Mouse (Mus musculus) cortical plate, adult 2 months (tissue): Measurements from ENCODE around the gene Rad51b. TPM values are rescaled to one million over a fixed set of nuclear protein-coding genes. Genes with fewer than 3 reads are reported as not detected.

ENCODE experiments used
- H3K27ac ChIP-seq: fragments of 200-500 bp; 2 replicates; pipeline ENCODE4 v1.5.1; 2012; ENCODE audit warnings: low read length, control low read depth, inconsistent platforms; ENCODE audit not compliant: insufficient read depth
- H3K4me1 ChIP-seq: fragments of 200-500 bp; 2 replicates; pipeline ENCODE4 v1.6.1; 2011; ENCODE audit warnings: low read length; ENCODE audit not compliant: control insufficient read depth, insufficient read depth
- H3K4me3 ChIP-seq: fragments of 200-500 bp; 2 replicates; pipeline ENCODE4 v1.5.1; 2011; ENCODE audit warnings: mild to moderate bottlenecking, low read length, control low read depth; ENCODE audit not compliant: insufficient read depth
- CTCF ChIP-seq: fragments of 200-500 bp; IDR thresholded peaks from 2 replicates; pipeline ENCODE4 v1.5.1; 2011; ENCODE audit warnings: mild to moderate bottlenecking, control low read depth, low read length; ENCODE audit not compliant: insufficient read depth; ENCODE audit errors: extremely low read depth
- POLR2A ChIP-seq: fragments of 200-500 bp; IDR thresholded peaks from 2 replicates; pipeline ENCODE4 v1.6.1; 2011; ENCODE audit warnings: mild to moderate bottlenecking, low read length, control low read depth; ENCODE audit not compliant: insufficient read depth; ENCODE audit errors: extremely low read depth
- polyA plus RNA-seq: library from polyadenylated mRNA; depleted of rRNA; stranded (reverse); fragments of >200 nt; gene quantifications from 2 replicates; pipeline ENCODE4 v1.2.3, GENCODE M21; 2012

Rad51b gene
- polyA plus RNA-seq, 1 experiment, result 0.17 TPM

- Histone ChIP-seq H3K4me1 (no peaks in the 10 kb centered on the region), H3K27ac (no peak overlapping the region), H3K4me3 (no peak overlapping the region)
- TF ChIP-seq POLR2A, result no peak
- no peak for TF ChIP-seq CTCF
These were observed 511.6 kb downstream of the Rad51b start for GRCm38 (mm10) chr12:79808426-79809398.

GRCm38 (mm10) chr12:79809518-79809917 is 512.4 kb downstream of the Rad51b start:
- no peak for TF ChIP-seq CTCF
- no peak for TF ChIP-seq POLR2A
- Histone ChIP-seq H3K4me3 (no peak overlapping the region), H3K4me1 (no peaks in the 10 kb centered on the region)

GRCm38 (mm10) chr12:79812422-79812821 is 515.3 kb downstream of the Rad51b start:
- no peak overlapping the region for H3K27ac ChIP-seq
- no peak overlapping the region for H3K4me3 ChIP-seq
- TF ChIP-seq CTCF, result no peak
- TF ChIP-seq POLR2A, result no peak
- no peaks in the 10 kb centered on the region for H3K4me1 ChIP-seq

More at GRCm38 (mm10) chr12:79809518-79809917, 512.4 kb downstream of the Rad51b start:
- no peak overlapping the region for H3K27ac ChIP-seq

- TF ChIP-seq CTCF (no peak), POLR2A (no peak)
- H3K4me1 ChIP-seq, result no peaks in the 10 kb centered on the region
- no peak overlapping the region for H3K4me3 ChIP-seq
- no peak overlapping the region for H3K27ac ChIP-seq
These were observed 515.9 kb downstream of the Rad51b start for GRCm38 (mm10) chr12:79812838-79813563.

- Histone ChIP-seq H3K27ac (no peak overlapping the region), H3K4me1 (no peaks in the 10 kb centered on the region), H3K4me3 (no peak overlapping the region)
- no peak for TF ChIP-seq CTCF
- TF ChIP-seq POLR2A, result no peak
These were observed 516.7 kb downstream of the Rad51b start for GRCm38 (mm10) chr12:79813566-79814305.

GRCm38 (mm10) chr12:79814312-79815091 is 517.4 kb downstream of the Rad51b start:
- no peak overlapping the region for H3K4me3 ChIP-seq
- TF ChIP-seq CTCF (no peak), POLR2A (no peak)
- H3K27ac ChIP-seq, result no peak overlapping the region
- H3K4me1 ChIP-seq, result no peaks in the 10 kb centered on the region

- TF ChIP-seq CTCF, result no peak
- no peak overlapping the region for H3K4me3 ChIP-seq
- no peak overlapping the region for H3K27ac ChIP-seq
- peaks cover 1% of the 10 kb centered on the region; the same call in 1 of the 2 replicates for H3K4me1 ChIP-seq
These were observed 519.2 kb downstream of the Rad51b start for GRCm38 (mm10) chr12:79816241-79816640.

- TF ChIP-seq CTCF (no peak), POLR2A (no peak)
These were observed 523.3 kb downstream of the Rad51b start for GRCm38 (mm10) chr12:79820228-79820958.

More at GRCm38 (mm10) chr12:79820228-79820958, 523.3 kb downstream of the Rad51b start:
- Histone ChIP-seq H3K4me1 (peaks cover 1% of the 10 kb centered on the region; the same call in 1 of the 2 replicates), H3K27ac (no peak overlapping the region), H3K4me3 (no peak overlapping the region)
